Mouse (Mus musculus) megakaryocyte-erythroid progenitor cell, adult 5-6 weeks (primary cell): ENCODE measurements around the gene Slc5a4a. TPM values are rescaled to one million over a fixed set of nuclear protein-coding genes. Genes with fewer than 3 reads are reported as not detected.
A peak's percentile ranks its signal among the peaks of the same experiment; 100 is the strongest.

Source experiments
- ATAC-seq: replicated peaks from 2 replicates; pipeline ENCODE4 v1.8.0; 2016; ENCODE audit warnings: mild to moderate bottlenecking, inconsistent platforms; ENCODE audit not compliant: severe bottlenecking, poor library complexity, low FRiP score, low TSS enrichment
- total RNA-seq, 2 experiments: library from RNA; stranded (forward) in 1 of 2; stranded (reverse) in 1 of 2; fragments of 200-1000, 215-1000 nt in 1 of 2; fragments of >200 nt in 1 of 2; fragmentation: Nextera tagmentation in 1 of 2; gene quantifications; 2 replicates each; pipeline ENCODE4 v1.2.3; 2014 to 2017

Gene Slc5a4a
- total RNA-seq (2014; fragmentation: Nextera tagmentation) (not detected in 2 replicates), total RNA-seq (2017) (not detected in 2 replicates)

GRCm38 (mm10) chr10:76147278-76147677 is at the start of gene Slc5a4a:
Gene Slc5a4a, plus strand, starts transcription at chr10:76147451.
- no peak for ATAC-seq

- no peak for ATAC-seq
These were observed 36.4 kb upstream of the Slc5a4a start, which contains the start of gene Slc5a4b for GRCm38 (mm10) chr10:76110861-76111260. Gene Slc5a4b, minus strand, starts transcription at chr10:76110961.

GRCm38 (mm10) chr10:76117966-76118365 is 29.3 kb upstream of the Slc5a4a start:
- ATAC-seq = peak; percentile 94

- no peak for ATAC-seq
These were observed 28.5 kb upstream of the Slc5a4a start for GRCm38 (mm10) chr10:76118741-76119140.

- no peak for ATAC-seq
These were observed 27.0 kb upstream of the Slc5a4a start for GRCm38 (mm10) chr10:76120124-76120711.

- no peak for ATAC-seq
These were observed 25.8 kb upstream of the Slc5a4a start for GRCm38 (mm10) chr10:76121495-76121894.

- ATAC-seq = no peak
These were observed 14.7 kb upstream of the Slc5a4a start for GRCm38 (mm10) chr10:76132506-76132905.

GRCm38 (mm10) chr10:76136318-76136717 is 10.9 kb upstream of the Slc5a4a start:
- no peak for ATAC-seq

GRCm38 (mm10) chr10:76146846-76147245 is 405 bp upstream of the Slc5a4a start:
- ATAC-seq = no peak

GRCm38 (mm10) chr10:76155911-76156310 is 8.7 kb downstream of the Slc5a4a start:
- no peak for ATAC-seq

- no peak for ATAC-seq
These were observed 10.3 kb downstream of the Slc5a4a start for GRCm38 (mm10) chr10:76157528-76157927.

GRCm38 (mm10) chr10:76158009-76158408 is 10.8 kb downstream of the Slc5a4a start:
- ATAC-seq = no peak

GRCm38 (mm10) chr10:76174899-76175298 is 27.6 kb downstream of the Slc5a4a start:
- ATAC-seq = no peak

GRCm38 (mm10) chr10:76185216-76185615 is 38.0 kb downstream of the Slc5a4a start:
- no peak for ATAC-seq

GRCm38 (mm10) chr10:76188010-76188409 is 40.8 kb downstream of the Slc5a4a start:
- no peak for ATAC-seq

- no peak for ATAC-seq
These were observed 54.2 kb downstream of the Slc5a4a start for GRCm38 (mm10) chr10:76201416-76201815.

GRCm38 (mm10) chr10:76201978-76202377 is 54.7 kb downstream of the Slc5a4a start:
- peak; percentile 52; the same call in 1 of the 2 replicates for ATAC-seq

- 0 out of 2 replicates have a peak, but pooled peaks have one; percentile 37 for ATAC-seq
These were observed 56.6 kb downstream of the Slc5a4a start for GRCm38 (mm10) chr10:76203798-76204283.

GRCm38 (mm10) chr10:76207262-76207796 is 60.1 kb downstream of the Slc5a4a start:
- ATAC-seq = no peak

GRCm38 (mm10) chr10:76209241-76209640 is 62.0 kb downstream of the Slc5a4a start:
- no peak for ATAC-seq

GRCm38 (mm10) chr10:76210806-76211205 is 63.6 kb downstream of the Slc5a4a start:
- ATAC-seq = no peak
